Mouse (Mus musculus) midbrain, embryonic 10.5 days (tissue): ENCODE data around the gene Tnip3. TPM values are rescaled to one million over a fixed set of nuclear protein-coding genes. Genes with fewer than 3 reads are reported as not detected.

Experiments used
- DNase-seq: peaks from one replicate; pipeline ENCODE4 v3.0.0-alpha.2; 2017; ENCODE audit warnings: low spot score
- H3K27ac ChIP-seq: fragments of 300-500 bp; sonication (generic); replicated peaks from 2 replicates; pipeline ENCODE4 v1.5.1; 2016; ENCODE audit warnings: mild to moderate bottlenecking
- H3K27me3 ChIP-seq: fragments of 300-500 bp; sonication (generic); 2 replicates; pipeline ENCODE4 v1.6.1; 2016; ENCODE audit warnings: low read depth, mild to moderate bottlenecking; ENCODE audit not compliant: poor library complexity, severe bottlenecking
- H3K36me3 ChIP-seq: fragments of 300-500 bp; sonication (generic); 2 replicates; pipeline ENCODE4 v1.6.1; 2016; ENCODE audit warnings: mild to moderate bottlenecking, moderate library complexity
- H3K4me1 ChIP-seq: fragments of 300-500 bp; sonication (generic); 2 replicates; pipeline ENCODE4 v1.6.1; 2016
- H3K4me3 ChIP-seq: fragments of 300-500 bp; sonication (generic); 2 replicates; pipeline ENCODE4 v1.5.1; 2016; ENCODE audit warnings: mild to moderate bottlenecking, moderate library complexity
- H3K9me3 ChIP-seq: fragments of 300-500 bp; sonication (generic); replicated peaks from 2 replicates; pipeline ENCODE4 v1.6.1; 2016; ENCODE audit warnings: mild to moderate bottlenecking
- WGBS: fragments of 180-500 bp; shearing (Covaris S2); methylation state at CpG from one replicate; pipeline ENCODE4 v1.1.7; 2016; 5-methylcytosine and 5-hydroxymethylcytosine counted together
- polyA plus RNA-seq: library from polyadenylated mRNA; unstranded; fragments of >200 nt; fragmentation: Nextera tagmentation; extraction: Ambion mirVana; gene quantifications from 2 replicates; pipeline ENCODE4 v1.2.1, GENCODE M21; 2016

Tnip3 gene
- 0.07 TPM in 1 of 2 replicates, not detected in the other for polyA plus RNA-seq

GRCm38 (mm10) chr6:65525192-65525591 is at the start of gene Tnip3:
Gene Tnip3, plus strand, starts transcription at chr6:65525313.
- H3K4me1 ChIP-seq: no peaks in the 10 kb centered on the region
- no peaks in the 10 kb centered on the region for H3K36me3 ChIP-seq
- H3K4me3 ChIP-seq: no peak within 1 kb of the TSS
- H3K9me3 ChIP-seq: no peaks in the 10 kb centered on the region
- H3K27ac ChIP-seq: no peak within 1 kb of the TSS
- WGBS: 94% methylated on average over 5 of the region's 5 CpGs
- H3K27me3 ChIP-seq: no peaks in the 10 kb centered on the region
- DNase-seq: no peak

GRCm38 (mm10) chr6:65498786-65499185 is 26.3 kb upstream of the Tnip3 start:
- Histone ChIP-seq H3K4me1 (no peaks in the 10 kb centered on the region), H3K27ac (no peak overlapping the region), H3K9me3 (no peaks in the 10 kb centered on the region), H3K36me3 (no peaks in the 10 kb centered on the region), H3K4me3 (no peak overlapping the region), H3K27me3 (no peaks in the 10 kb centered on the region)
- no peak for DNase-seq

GRCm38 (mm10) chr6:65510051-65510669 is 15.0 kb upstream of the Tnip3 start:
- Histone ChIP-seq H3K27me3 (no peaks in the 10 kb centered on the region), H3K36me3 (no peaks in the 10 kb centered on the region), H3K4me1 (no peaks in the 10 kb centered on the region), H3K27ac (no peak overlapping the region), H3K4me3 (no peak overlapping the region), H3K9me3 (no peaks in the 10 kb centered on the region)
- peak; percentile 58 for DNase-seq
- 47% methylated on average over 4 of the region's 4 CpGs for WGBS

- no peak for DNase-seq
- no peaks in the 10 kb centered on the region for H3K4me1 ChIP-seq
- no peak overlapping the region for H3K27ac ChIP-seq
- H3K36me3 ChIP-seq: no peaks in the 10 kb centered on the region
- no peak overlapping the region for H3K4me3 ChIP-seq
- 93% methylated on average over 3 of the region's 3 CpGs for WGBS
- no peaks in the 10 kb centered on the region for H3K9me3 ChIP-seq
- H3K27me3 ChIP-seq: no peaks in the 10 kb centered on the region
These were observed 11.3 kb upstream of the Tnip3 start for GRCm38 (mm10) chr6:65513813-65514212.

- no peaks in the 10 kb centered on the region for H3K36me3 ChIP-seq
- no peak for DNase-seq
- H3K9me3 ChIP-seq: no peaks in the 10 kb centered on the region
- H3K4me3 ChIP-seq: no peak overlapping the region
- no peak overlapping the region for H3K27ac ChIP-seq
- 89% methylated on average over 8 of the region's 8 CpGs for WGBS
- no peaks in the 10 kb centered on the region for H3K4me1 ChIP-seq
- no peaks in the 10 kb centered on the region for H3K27me3 ChIP-seq
These were observed 8.4 kb upstream of the Tnip3 start for GRCm38 (mm10) chr6:65516759-65517158.

- Histone ChIP-seq H3K4me3 (no peak overlapping the region), H3K27me3 (no peaks in the 10 kb centered on the region), H3K27ac (no peak overlapping the region), H3K36me3 (no peaks in the 10 kb centered on the region), H3K9me3 (no peaks in the 10 kb centered on the region), H3K4me1 (no peaks in the 10 kb centered on the region)
- 73% methylated on average over 3 of the region's 3 CpGs for WGBS
- DNase-seq: no peak
These were observed 4.3 kb upstream of the Tnip3 start for GRCm38 (mm10) chr6:65520821-65521220.

GRCm38 (mm10) chr6:65527892-65528291 is 2.8 kb downstream of the Tnip3 start:
- Histone ChIP-seq H3K27ac (no peak overlapping the region), H3K4me3 (no peak overlapping the region)

GRCm38 (mm10) chr6:65531232-65531848 is 6.2 kb downstream of the Tnip3 start:
- WGBS: 76% methylated on average over 3 of the region's 3 CpGs
- H3K36me3 ChIP-seq: no peaks in the 10 kb centered on the region
- no peaks in the 10 kb centered on the region for H3K4me1 ChIP-seq
- H3K27me3 ChIP-seq: no peaks in the 10 kb centered on the region
- H3K4me3 ChIP-seq: no peak overlapping the region
- H3K9me3 ChIP-seq: no peaks in the 10 kb centered on the region
- DNase-seq: no peak
- no peak overlapping the region for H3K27ac ChIP-seq

More at GRCm38 (mm10) chr6:65527892-65528291, 2.8 kb downstream of the Tnip3 start:
- H3K9me3 ChIP-seq: no peaks in the 10 kb centered on the region
- no peaks in the 10 kb centered on the region for H3K36me3 ChIP-seq
- H3K27me3 ChIP-seq: no peaks in the 10 kb centered on the region
- 86% methylated on average over 1 of the region's 1 CpGs for WGBS
- no peak for DNase-seq
- no peaks in the 10 kb centered on the region for H3K4me1 ChIP-seq

- Histone ChIP-seq H3K4me1 (0 out of 2 replicates have a peak, but pooled peaks cover 2% of the 10 kb centered on the region), H3K27ac (no peak overlapping the region), H3K9me3 (no peaks in the 10 kb centered on the region), H3K36me3 (no peaks in the 10 kb centered on the region), H3K27me3 (no peaks in the 10 kb centered on the region), H3K4me3 (no peak overlapping the region)
- WGBS: 91% methylated on average over 1 of the region's 1 CpGs
- no peak for DNase-seq
These were observed 8.6 kb downstream of the Tnip3 start for GRCm38 (mm10) chr6:65533687-65534086.

- H3K27me3 ChIP-seq: no peaks in the 10 kb centered on the region
- H3K4me3 ChIP-seq: no peak overlapping the region
- H3K9me3 ChIP-seq: no peaks in the 10 kb centered on the region
- H3K27ac ChIP-seq: no peak overlapping the region
- H3K36me3 ChIP-seq: no peaks in the 10 kb centered on the region
- H3K4me1 ChIP-seq: 0 out of 2 replicates have a peak, but pooled peaks cover 5% of the 10 kb centered on the region
- no peak for DNase-seq
- 85% methylated on average over 5 of the region's 5 CpGs for WGBS
These were observed 12.3 kb downstream of the Tnip3 start for GRCm38 (mm10) chr6:65537327-65537884.

GRCm38 (mm10) chr6:65538022-65538652 is 13.0 kb downstream of the Tnip3 start:
- Histone ChIP-seq H3K4me3 (no peak overlapping the region), H3K36me3 (no peaks in the 10 kb centered on the region), H3K4me1 (0 out of 2 replicates have a peak, but pooled peaks cover 5% of the 10 kb centered on the region), H3K9me3 (no peaks in the 10 kb centered on the region), H3K27ac (no peak overlapping the region), H3K27me3 (no peaks in the 10 kb centered on the region)
- 86% methylated on average over 9 of the region's 9 CpGs for WGBS
- DNase-seq: no peak

- Histone ChIP-seq H3K4me3 (no peak overlapping the region), H3K9me3 (no peaks in the 10 kb centered on the region), H3K36me3 (no peaks in the 10 kb centered on the region), H3K27ac (no peak overlapping the region), H3K27me3 (no peaks in the 10 kb centered on the region), H3K4me1 (0 out of 2 replicates have a peak, but pooled peaks cover 5% of the 10 kb centered on the region)
- 87% methylated on average over 3 of the region's 3 CpGs for WGBS
- DNase-seq: no peak
These were observed 13.8 kb downstream of the Tnip3 start for GRCm38 (mm10) chr6:65538921-65539320.

- H3K27ac ChIP-seq: no peak overlapping the region
- H3K9me3 ChIP-seq: no peaks in the 10 kb centered on the region
- 77% methylated on average over 2 of the region's 2 CpGs for WGBS
- 0 out of 2 replicates have a peak, but pooled peaks cover 5% of the 10 kb centered on the region for H3K4me1 ChIP-seq
- H3K36me3 ChIP-seq: no peaks in the 10 kb centered on the region
- no peak overlapping the region for H3K4me3 ChIP-seq
- DNase-seq: no peak
- no peaks in the 10 kb centered on the region for H3K27me3 ChIP-seq
These were observed 15.0 kb downstream of the Tnip3 start for GRCm38 (mm10) chr6:65540138-65540537.
